Comparison of ENCODE assay signal across 18 mouse cellular contexts in genomic region chr2:163433971-163434370, GRCm38 (mm10). TPM values are rescaled to one million over a fixed set of nuclear protein-coding genes. Genes with fewer than 3 reads are reported as not detected.
DNase-seq lines count a peak whose midpoint lies in the region; ATAC-seq lines count a peak whose summit lies in the region.
"Had no signal": no experiment of that assay in that cellular context is flagged by ENCODE, and none has a peak within 500 bp of the region (broad histone marks: within the 10 kb centered on the region; RNA-seq: fewer than 3 reads in every experiment).

No protein-coding gene starts in this region.

- peak; percentile 14 for DNase-seq in embryo, embryonic 10 days (ENCODE audit: low spot score)
- no peak for DNase-seq in embryo, embryonic 11 days
- DNase-seq in Muller cell, postnatal 12 days (ENCODE audit: inconsistent ontology term): peak; percentile 5
- DNase-seq in cerebellum, adult 8-10 months: peak; percentile 94
- no peak for DNase-seq in right cerebral cortex, postnatal 4 days
- no peak for DNase-seq in heart, adult 11 months
- DNase-seq: kidney, adult 9 months; lung, adult 2 months; thymus, postnatal 25 days had no signal

- ATAC-seq in megakaryocyte progenitor cell, adult 5-6 weeks (replicated peaks; ENCODE audit: poor library complexity): peak; percentile 31; the same call in 1 of the 2 replicates
- no peak for ATAC-seq in CD4-positive, CD25-positive, alpha-beta regulatory T cell, adult 4 months

RNA-seq across cellular contexts. Expression of gene Gdap1l1, which starts 4.3 kb away (rescaled TPM):
- not detected in 2 replicates for total RNA-seq in megakaryocyte progenitor cell, adult 5-6 weeks (2015)
- total RNA-seq in megakaryocyte progenitor cell, adult 5-6 weeks (2017): not detected in 2 replicates
- polyA plus RNA-seq in CD4-positive, CD25-positive, alpha-beta regulatory T cell, adult 4 months (2017; shearing (Covaris generic)): not detected
- polyA plus RNA-seq: heart, postnatal 0 days had no signal

RNA-seq across cellular contexts. Expression of gene Oser1, which starts 9.5 kb away (rescaled TPM):
- total RNA-seq in megakaryocyte progenitor cell, adult 5-6 weeks (2015): 87.4 and 102 TPM in 2 replicates
- total RNA-seq in megakaryocyte progenitor cell, adult 5-6 weeks (2017): 89.6 and 93.2 TPM in 2 replicates
- 100 to 1,000 TPM; 134 to 146 TPM for polyA plus RNA-seq in CD4-positive, CD25-positive, alpha-beta regulatory T cell, adult 4 months (2017; shearing (Covaris generic))

RNA-seq across cellular contexts. Expression of gene Jph2, which starts 36.2 kb away (rescaled TPM):
- total RNA-seq in megakaryocyte progenitor cell, adult 5-6 weeks (2015): not detected in 2 replicates
- not detected in 2 replicates for total RNA-seq in megakaryocyte progenitor cell, adult 5-6 weeks (2017)
- polyA plus RNA-seq in CD4-positive, CD25-positive, alpha-beta regulatory T cell, adult 4 months (2017; shearing (Covaris generic)): not detected

RNA-seq across cellular contexts. Expression of gene Fitm2, which starts 38.5 kb away (rescaled TPM):
- 1.5 and 3.2 TPM in 2 replicates for total RNA-seq in megakaryocyte progenitor cell, adult 5-6 weeks (2015)
- 5.8 and 6.4 TPM in 2 replicates for total RNA-seq in megakaryocyte progenitor cell, adult 5-6 weeks (2017)
- polyA plus RNA-seq in CD4-positive, CD25-positive, alpha-beta regulatory T cell, adult 4 months (2017; shearing (Covaris generic)): 1 to 10 TPM; 1.8 to 1.9 TPM

RNA-seq across cellular contexts. Expression of gene R3hdml, which starts 58.1 kb away (rescaled TPM):
- not detected in 2 replicates for total RNA-seq in megakaryocyte progenitor cell, adult 5-6 weeks (2015)
- total RNA-seq in megakaryocyte progenitor cell, adult 5-6 weeks (2017): not detected in 2 replicates
- polyA plus RNA-seq in CD4-positive, CD25-positive, alpha-beta regulatory T cell, adult 4 months (2017; shearing (Covaris generic)): not detected
- total RNA-seq: left cerebral cortex, adult 2 months had no signal
- polyA plus RNA-seq: embryonic facial prominence, embryonic 13.5 days; forebrain, embryonic 10.5 days; gonadal fat pad, adult 2 months; heart, postnatal 0 days; lung, adult 2 months; midbrain, embryonic 12.5 days; stomach, embryonic 16.5 days had no signal

Comparison
In these comparisons a context has a peak if more than half of its experiments do, and no peak if none do; other contexts are left out.
1. DNase-seq: peak in embryo, embryonic 10 days (single experiment), Muller cell, postnatal 12 days (single experiment) and cerebellum, adult 8-10 months (single experiment); none in embryo, embryonic 11 days (single experiment), right cerebral cortex, postnatal 4 days (single experiment) and heart, adult 11 months (single experiment).